Mouse (Mus musculus): Measurements from ENCODE around the gene Trpm8.
A peak's percentile ranks its signal among the peaks of the same experiment; 100 is the strongest.

Trpm8 gene

GRCm38 (mm10) chr1:88355681-88356080, 78.2 kb downstream of the Trpm8 start:
- no peak for DNase-seq (ENCODE audit: low read depth, low spot score)

GRCm38 (mm10) chr1:88356616-88357015, 79.2 kb downstream of the Trpm8 start:
- DNase-seq (ENCODE audit: low read depth, low spot score): no peak

- DNase-seq (ENCODE audit: low read depth, low spot score): peak; percentile 32
Measured at GRCm38 (mm10) chr1:88357458-88358090, 80.1 kb downstream of the Trpm8 start.

- DNase-seq (ENCODE audit: low read depth, low spot score): no peak
Measured at GRCm38 (mm10) chr1:88358102-88358654, 80.7 kb downstream of the Trpm8 start.

- DNase-seq (ENCODE audit: low read depth, low spot score): no peak
Measured at GRCm38 (mm10) chr1:88361085-88361484, 83.6 kb downstream of the Trpm8 start.

- DNase-seq (ENCODE audit: low read depth, low spot score): no peak
Measured at GRCm38 (mm10) chr1:88366881-88367644, 89.6 kb downstream of the Trpm8 start.

GRCm38 (mm10) chr1:88378446-88378845, 101.0 kb downstream of the Trpm8 start:
- DNase-seq (ENCODE audit: low read depth, low spot score): no peak

- no peak for DNase-seq (ENCODE audit: low read depth, low spot score)
Measured at GRCm38 (mm10) chr1:88391632-88392031, 114.2 kb downstream of the Trpm8 start.

GRCm38 (mm10) chr1:88393321-88393720, 115.9 kb downstream of the Trpm8 start:
- DNase-seq (ENCODE audit: low read depth, low spot score): no peak

GRCm38 (mm10) chr1:88403378-88403777, 125.9 kb downstream of the Trpm8 start:
- DNase-seq (ENCODE audit: low read depth, low spot score): no peak

GRCm38 (mm10) chr1:88406078-88406806, 128.8 kb downstream of the Trpm8 start:
- DNase-seq (ENCODE audit: low read depth, low spot score): no peak

GRCm38 (mm10) chr1:88406807-88407198, 129.3 kb downstream of the Trpm8 start, which contains the start of gene Spp2:
TSS of gene Spp2 (plus strand) at chr1:88406961.
- DNase-seq (ENCODE audit: low read depth, low spot score): no peak

GRCm38 (mm10) chr1:88408340-88408739, 130.9 kb downstream of the Trpm8 start:
- DNase-seq (ENCODE audit: low read depth, low spot score): no peak

GRCm38 (mm10) chr1:88412013-88412412, 134.6 kb downstream of the Trpm8 start:
- DNase-seq (ENCODE audit: low read depth, low spot score): no peak

- no peak for DNase-seq (ENCODE audit: low read depth, low spot score)
Measured at GRCm38 (mm10) chr1:88418943-88419342, 141.5 kb downstream of the Trpm8 start.

GRCm38 (mm10) chr1:88422045-88422444, 144.6 kb downstream of the Trpm8 start:
- DNase-seq (ENCODE audit: low read depth, low spot score): no peak

GRCm38 (mm10) chr1:88422846-88423395, 145.5 kb downstream of the Trpm8 start:
- no peak for DNase-seq (ENCODE audit: low read depth, low spot score)

GRCm38 (mm10) chr1:88424602-88425252, 147.3 kb downstream of the Trpm8 start:
- peak; percentile 44 for DNase-seq (ENCODE audit: low read depth, low spot score)

- DNase-seq (ENCODE audit: low read depth, low spot score): no peak
Measured at GRCm38 (mm10) chr1:88427987-88428741, 150.7 kb downstream of the Trpm8 start.

- no peak for DNase-seq (ENCODE audit: low read depth, low spot score)
Measured at GRCm38 (mm10) chr1:88429413-88429812, 152.0 kb downstream of the Trpm8 start.

GRCm38 (mm10) chr1:88431262-88431661, 153.8 kb downstream of the Trpm8 start:
- DNase-seq (ENCODE audit: low read depth, low spot score): no peak

Data from skeletal muscle tissue, adult 2 months (tissue).